ENCODE assay signal across 31 mouse cellular contexts in genomic region chr9:21820183-21820582, GRCm38 (mm10). TPM values are rescaled to one million over a fixed set of nuclear protein-coding genes. Genes with fewer than 3 reads are reported as not detected.
DNase-seq lines count a peak whose midpoint lies in the region; ATAC-seq and TF ChIP-seq lines count a peak whose summit lies in the region.
"Had no signal": no experiment of that assay in that cellular context is flagged by ENCODE, and none has a peak within 500 bp of the region (broad histone marks: within the 10 kb centered on the region; RNA-seq: fewer than 3 reads in every experiment).

No protein-coding gene starts in this region.

- TF ChIP-seq CTCF in layer of hippocampus, adult 2 months (conservative IDR thresholded peaks at IDR 0.05) = no peak

- WGBS in forebrain, embryonic 15.5 days = 86% methylated on average over 12 of the region's 12 CpGs
- 87% methylated on average over 12 of the region's 12 CpGs for WGBS in forebrain, embryonic 11.5 days
- 90% methylated on average over 12 of the region's 12 CpGs for WGBS in hindbrain, embryonic 13.5 days
- WGBS in hindbrain, embryonic 16.5 days = 84% methylated on average over 12 of the region's 12 CpGs
- WGBS in limb, embryonic 10.5 days = 90% methylated on average over 12 of the region's 12 CpGs

- no peak overlapping the region for H3K4me2 ChIP-seq in forebrain, embryonic 15.5 days (replicated peaks)
- H3K4me2 ChIP-seq in forebrain, embryonic 11.5 days (ENCODE audit: low read depth, low read length, severe bottlenecking) = no peak overlapping the region
- no peak overlapping the region for H3K4me2 ChIP-seq in hindbrain, embryonic 13.5 days
- no peak overlapping the region for H3K4me2 ChIP-seq in hindbrain, embryonic 16.5 days (ENCODE audit: low read length)
- H3K4me2 ChIP-seq: embryonic facial prominence, embryonic 12.5 days; embryonic facial prominence, embryonic 15.5 days; forebrain, embryonic 13.5 days; heart, embryonic 13.5 days; hindbrain, embryonic 15.5 days; intestine, embryonic 15.5 days had no signal

- no peak for ATAC-seq in forebrain, embryonic 15.5 days (replicated peaks)
- no peak for ATAC-seq in forebrain, embryonic 11.5 days (replicated peaks; ENCODE audit: low FRiP score)
- no peak for ATAC-seq in hindbrain, embryonic 13.5 days (ENCODE audit: low FRiP score)
- no peak for ATAC-seq in hindbrain, embryonic 16.5 days
- ATAC-seq: intestine, embryonic 15.5 days had no signal

- no peak overlapping the region for H3K4me3 ChIP-seq in forebrain, embryonic 15.5 days
- H3K4me3 ChIP-seq in forebrain, embryonic 11.5 days (ENCODE audit: low read depth, low read length) = no peak overlapping the region
- H3K4me3 ChIP-seq in hindbrain, embryonic 13.5 days = no peak overlapping the region
- H3K4me3 ChIP-seq in hindbrain, embryonic 16.5 days (ENCODE audit: low read length) = no peak overlapping the region
- no peak overlapping the region for H3K4me3 ChIP-seq in layer of hippocampus, adult 2 months
- no peak overlapping the region for H3K4me3 ChIP-seq in limb, embryonic 10.5 days
- H3K4me3 ChIP-seq: embryonic facial prominence, embryonic 12.5 days; embryonic facial prominence, embryonic 15.5 days; forebrain, embryonic 13.5 days; gastrocnemius, adult 2 months; heart, embryonic 10.5 days; heart, embryonic 13.5 days; hindbrain, embryonic 15.5 days; intestine, embryonic 15.5 days had no signal

- H3K4me1 ChIP-seq in forebrain, embryonic 15.5 days = peaks cover 13% of the 10 kb centered on the region; the same call in 1 of the 2 replicates
- no peaks in the 10 kb centered on the region for H3K4me1 ChIP-seq in forebrain, embryonic 11.5 days (replicated peaks; ENCODE audit: control insufficient read depth, insufficient read depth, low read length)
- 0 out of 2 replicates have a peak, but pooled peaks cover 3% of the 10 kb centered on the region for H3K4me1 ChIP-seq in hindbrain, embryonic 13.5 days (replicated peaks)
- H3K4me1 ChIP-seq in hindbrain, embryonic 16.5 days (ENCODE audit: control insufficient read depth, insufficient read depth, low read depth, low read length) = no peaks in the 10 kb centered on the region
- peaks cover 9% of the 10 kb centered on the region for H3K4me1 ChIP-seq in limb, embryonic 10.5 days
- H3K4me1 ChIP-seq: embryonic facial prominence, embryonic 12.5 days; embryonic facial prominence, embryonic 15.5 days; forebrain, embryonic 13.5 days; heart, embryonic 13.5 days; hindbrain, embryonic 15.5 days; intestine, embryonic 15.5 days had no signal

- no peaks in the 10 kb centered on the region for H3K9me3 ChIP-seq in forebrain, embryonic 15.5 days
- no peaks in the 10 kb centered on the region for H3K9me3 ChIP-seq in forebrain, embryonic 11.5 days (ENCODE audit: control insufficient read depth, low read length)
- H3K9me3 ChIP-seq in hindbrain, embryonic 13.5 days = no peaks in the 10 kb centered on the region
- no peaks in the 10 kb centered on the region for H3K9me3 ChIP-seq in hindbrain, embryonic 16.5 days (ENCODE audit: control insufficient read depth, low read length)
- H3K9me3 ChIP-seq in limb, embryonic 10.5 days (replicated peaks) = no peaks in the 10 kb centered on the region
- H3K9me3 ChIP-seq: embryonic facial prominence, embryonic 12.5 days; embryonic facial prominence, embryonic 15.5 days; forebrain, embryonic 13.5 days; G1E; heart, embryonic 10.5 days; heart, embryonic 13.5 days; hindbrain, embryonic 15.5 days; intestine, embryonic 15.5 days had no signal

- peak overlapping the region; percentile 72 for H3K27ac ChIP-seq in forebrain, embryonic 15.5 days (replicated peaks)
- H3K27ac ChIP-seq in forebrain, embryonic 11.5 days (ENCODE audit: low read depth, low read length) = no peak overlapping the region
- H3K27ac ChIP-seq in hindbrain, embryonic 13.5 days = no peak overlapping the region
- no peak overlapping the region for H3K27ac ChIP-seq in hindbrain, embryonic 16.5 days (ENCODE audit: low read depth, low read length)
- peak overlapping the region; percentile 67 for H3K27ac ChIP-seq in layer of hippocampus, adult 2 months
- H3K27ac ChIP-seq in limb, embryonic 10.5 days = 0 out of 2 replicates have a peak overlapping the region, but pooled peaks have one; percentile 15
- H3K27ac ChIP-seq: embryonic facial prominence, embryonic 12.5 days; embryonic facial prominence, embryonic 15.5 days; forebrain, embryonic 13.5 days; gastrocnemius, adult 2 months; heart, embryonic 10.5 days; heart, embryonic 13.5 days; hindbrain, embryonic 15.5 days; intestine, embryonic 15.5 days had no signal

- H3K27me3 ChIP-seq in forebrain, embryonic 15.5 days = no peaks in the 10 kb centered on the region
- no peaks in the 10 kb centered on the region for H3K27me3 ChIP-seq in forebrain, embryonic 11.5 days (ENCODE audit: control insufficient read depth, insufficient read depth, low read length)
- H3K27me3 ChIP-seq in hindbrain, embryonic 13.5 days = no peaks in the 10 kb centered on the region
- no peaks in the 10 kb centered on the region for H3K27me3 ChIP-seq in hindbrain, embryonic 16.5 days (replicated peaks; ENCODE audit: control insufficient read depth, insufficient read depth, low read length)
- no peaks in the 10 kb centered on the region for H3K27me3 ChIP-seq in limb, embryonic 10.5 days (ENCODE audit: low read depth, poor library complexity, severe bottlenecking)
- H3K27me3 ChIP-seq: CH12.LX; embryonic facial prominence, embryonic 12.5 days; embryonic facial prominence, embryonic 15.5 days; forebrain, embryonic 13.5 days; heart, embryonic 13.5 days; hindbrain, embryonic 15.5 days; intestine, embryonic 15.5 days had no signal

- no peaks in the 10 kb centered on the region for H3K36me3 ChIP-seq in forebrain, embryonic 15.5 days
- no peaks in the 10 kb centered on the region for H3K36me3 ChIP-seq in forebrain, embryonic 11.5 days (ENCODE audit: control insufficient read depth, insufficient read depth, low read length)
- no peaks in the 10 kb centered on the region for H3K36me3 ChIP-seq in hindbrain, embryonic 13.5 days
- no peaks in the 10 kb centered on the region for H3K36me3 ChIP-seq in hindbrain, embryonic 16.5 days (ENCODE audit: control insufficient read depth, insufficient read depth, low read length)
- H3K36me3 ChIP-seq in limb, embryonic 10.5 days = peaks cover 94% of the 10 kb centered on the region
- H3K36me3 ChIP-seq: hindbrain, embryonic 15.5 days had no signal

- H3K9ac ChIP-seq in forebrain, embryonic 15.5 days (replicated peaks) = no peak overlapping the region
- no peak overlapping the region for H3K9ac ChIP-seq in forebrain, embryonic 11.5 days (ENCODE audit: low read length)
- H3K9ac ChIP-seq in hindbrain, embryonic 13.5 days = peak overlapping the region; percentile 19; the same call in 1 of the 2 replicates
- no peak overlapping the region for H3K9ac ChIP-seq in hindbrain, embryonic 16.5 days (ENCODE audit: low read depth, low read length)
- H3K9ac ChIP-seq: embryonic facial prominence, embryonic 12.5 days; embryonic facial prominence, embryonic 15.5 days; forebrain, embryonic 13.5 days; heart, embryonic 13.5 days; hindbrain, embryonic 15.5 days; intestine, embryonic 15.5 days had no signal

- DNase-seq in forebrain, embryonic 11.5 days (ENCODE audit: low spot score) = no peak
- no peak for DNase-seq in layer of hippocampus, adult 2 months (ENCODE audit: low spot score in 2 of 2)
- DNase-seq in layer of hippocampus, adult 11-12 months (ENCODE audit: low spot score) = no peak
- DNase-seq in limb, embryonic 10.5 days (ENCODE audit: low spot score) = no peak
- no peak for DNase-seq in heart, adult 18-20 months
- DNase-seq: adrenal gland, adult 8-10 months; adrenal gland, postnatal 25 days; B cell, adult 2 months; cerebellum, adult 18-20 months; cerebellum, adult 9-11 months; gastrocnemius, adult 2 months; gastrocnemius, postnatal 14 days; heart, adult 11 months; heart, postnatal 14 days; heart, postnatal 4 days; kidney, adult 11 months had no signal

RNA-seq across cellular contexts. Expression of gene Angptl8, which starts 15.1 kb away (rescaled TPM):
- 0.27 and 0.51 TPM in 2 replicates for polyA plus RNA-seq in forebrain, embryonic 15.5 days (2015; fragmentation: Nextera tagmentation; extraction: Ambion mirVana)
- 0.60 TPM in 1 of 2 replicates, not detected in the other for polyA plus RNA-seq in forebrain, embryonic 11.5 days (2014; fragmentation: Nextera tagmentation; extraction: Ambion mirVana)
- 0.39 and 0.53 TPM in 2 replicates for polyA plus RNA-seq in hindbrain, embryonic 13.5 days (2015; fragmentation: Nextera tagmentation; extraction: Ambion mirVana)
- polyA plus RNA-seq in hindbrain, embryonic 16.5 days (2015; fragmentation: Nextera tagmentation; extraction: Ambion mirVana) = 0.25 and 0.66 TPM in 2 replicates
- not detected for total RNA-seq in layer of hippocampus, adult 2 months (2021)
- polyA plus RNA-seq in limb, embryonic 10.5 days (2016; fragmentation: Nextera tagmentation; extraction: Ambion mirVana) = 1.2 and 1.6 TPM in 2 replicates
- under 1 TPM in 1 of 2 experiments, not detected in 1; 0.69 TPM for total RNA-seq in heart, adult 18-20 months (2021)
- total RNA-seq: CH12.LX; common myeloid progenitor, adult 5-6 weeks; G1E; gastrocnemius, adult 2 months; gastrocnemius, postnatal 14 days; heart, postnatal 14 days; heart, postnatal 4 days had no signal
- polyA plus RNA-seq: brain, embryonic 14.5 days; forebrain, embryonic 13.5 days; frontal cortex, adult 2 months; G1E had no signal

RNA-seq across cellular contexts. Expression of gene Kank2, which starts 21.6 kb away (rescaled TPM):
- polyA plus RNA-seq in forebrain, embryonic 15.5 days (2015; fragmentation: Nextera tagmentation; extraction: Ambion mirVana) = 2.9 and 3.7 TPM in 2 replicates
- polyA plus RNA-seq in forebrain, embryonic 11.5 days (2014; fragmentation: Nextera tagmentation; extraction: Ambion mirVana) = 5.1 and 5.9 TPM in 2 replicates
- polyA plus RNA-seq in hindbrain, embryonic 13.5 days (2015; fragmentation: Nextera tagmentation; extraction: Ambion mirVana) = 4.7 and 5.0 TPM in 2 replicates
- 3.9 and 4.7 TPM in 2 replicates for polyA plus RNA-seq in hindbrain, embryonic 16.5 days (2015; fragmentation: Nextera tagmentation; extraction: Ambion mirVana)
- 1 to 10 TPM; 7.0 to 8.4 TPM for total RNA-seq in layer of hippocampus, adult 2 months (2021)
- 22.7 and 24.2 TPM in 2 replicates for polyA plus RNA-seq in limb, embryonic 10.5 days (2016; fragmentation: Nextera tagmentation; extraction: Ambion mirVana)
- total RNA-seq in heart, adult 18-20 months (2021) = 10 to 100 TPM; 58.1 to 60.8 TPM
- polyA plus RNA-seq: G1E had no signal

RNA-seq across cellular contexts. Expression of gene Dock6, which starts 32.3 kb away (rescaled TPM):
- 10.4 and 12.3 TPM in 2 replicates for polyA plus RNA-seq in forebrain, embryonic 15.5 days (2015; fragmentation: Nextera tagmentation; extraction: Ambion mirVana)
- polyA plus RNA-seq in forebrain, embryonic 11.5 days (2014; fragmentation: Nextera tagmentation; extraction: Ambion mirVana) = 25.5 and 27.5 TPM in 2 replicates
- 17.2 and 18.2 TPM in 2 replicates for polyA plus RNA-seq in hindbrain, embryonic 13.5 days (2015; fragmentation: Nextera tagmentation; extraction: Ambion mirVana)
- 16.0 and 17.3 TPM in 2 replicates for polyA plus RNA-seq in hindbrain, embryonic 16.5 days (2015; fragmentation: Nextera tagmentation; extraction: Ambion mirVana)
- total RNA-seq in layer of hippocampus, adult 2 months (2021) = 10 to 100 TPM; 12.2 to 13.6 TPM
- 46.0 and 52.0 TPM in 2 replicates for polyA plus RNA-seq in limb, embryonic 10.5 days (2016; fragmentation: Nextera tagmentation; extraction: Ambion mirVana)
- total RNA-seq in heart, adult 18-20 months (2021) = 10 to 100 TPM; 24.3 to 24.6 TPM

Comparison
In these comparisons a context has a peak if more than half of its experiments do, and no peak if none do; other contexts are left out.
1. H3K27ac ChIP-seq: peak in forebrain, embryonic 15.5 days (single experiment), layer of hippocampus, adult 2 months (single experiment) and limb, embryonic 10.5 days (single experiment); none in forebrain, embryonic 11.5 days (single experiment), hindbrain, embryonic 13.5 days (single experiment) and hindbrain, embryonic 16.5 days (single experiment).